Mouse (Mus musculus): ENCODE results near the gene Tmem183a. TPM values are rescaled to one million over a fixed set of nuclear protein-coding genes. Genes with fewer than 3 reads are reported as not detected.

The Tmem183a gene
- polyA plus RNA-seq, 1 experiment from 2014 or later: 126 TPM

DNA sequence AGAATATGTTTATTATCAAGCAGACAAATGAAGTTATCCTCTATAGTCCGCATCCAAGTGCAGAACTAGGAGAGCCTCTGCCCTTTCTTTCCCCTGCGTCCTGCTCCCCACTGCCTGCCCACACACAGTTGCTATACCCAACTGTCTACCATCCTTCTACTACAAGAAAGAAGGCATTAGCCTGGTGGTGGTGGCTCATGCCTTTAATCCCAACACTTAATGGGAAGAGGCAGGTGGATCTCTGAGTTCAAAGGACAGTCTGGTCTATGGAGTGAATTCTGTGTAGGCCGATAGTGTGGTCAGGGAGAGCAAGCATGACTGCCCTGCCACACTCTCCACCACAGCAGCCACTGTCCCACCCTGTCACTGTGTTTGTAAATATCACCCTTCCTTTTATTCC, 51.0 kb downstream of the Tmem183a start:
- no peak for ATAC-seq (ENCODE audit: low FRiP score, low read depth)
- Histone ChIP-seq H3K4me1 (replicated peaks) (no peaks in the 10 kb centered on the region), H3K4me2 (no peak overlapping the region), H3K9ac (no peak overlapping the region), H3K4me3 (no peak overlapping the region), H3K36me3 (peaks cover 21% of the 10 kb centered on the region; the same call in 1 of the 2 replicates), H3K27me3 (no peaks in the 10 kb centered on the region), H3K27ac (replicated peaks) (no peak overlapping the region), H3K9me3 (no peaks in the 10 kb centered on the region)
- 99% methylated on average over 3 of the region's 3 CpGs for WGBS

DNA sequence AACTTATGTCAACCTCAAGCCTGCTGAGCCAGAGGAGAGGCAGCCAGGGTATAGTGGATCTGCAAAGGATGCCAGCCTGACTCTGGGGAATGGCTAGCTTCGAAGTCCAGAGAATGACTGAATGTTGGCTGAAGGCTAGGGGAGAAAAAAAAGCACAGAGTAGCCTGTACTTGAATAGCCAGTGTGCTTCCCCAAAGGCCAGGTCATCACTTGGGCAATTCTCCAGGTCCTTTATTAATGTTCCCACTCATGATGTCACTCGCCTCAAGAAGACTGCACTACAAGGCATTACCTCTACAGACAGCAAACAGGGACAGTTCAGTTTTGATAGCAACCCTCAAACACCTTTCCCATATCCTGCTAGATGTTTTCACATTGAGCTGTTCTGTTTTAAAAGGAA, 51.5 kb downstream of the Tmem183a start:
- H3K9me3 ChIP-seq: no peaks in the 10 kb centered on the region
- H3K27ac ChIP-seq (replicated peaks): no peak overlapping the region
- WGBS: 86% methylated on average over 2 of the region's 2 CpGs
- H3K4me3 ChIP-seq: no peak overlapping the region
- ATAC-seq (ENCODE audit: low FRiP score, low read depth): no peak
- no peaks in the 10 kb centered on the region for H3K4me1 ChIP-seq (replicated peaks)
- H3K9ac ChIP-seq: no peak overlapping the region
- H3K4me2 ChIP-seq: no peak overlapping the region
- peaks cover 20% of the 10 kb centered on the region; the same call in 1 of the 2 replicates for H3K36me3 ChIP-seq
- H3K27me3 ChIP-seq: no peaks in the 10 kb centered on the region

DNA sequence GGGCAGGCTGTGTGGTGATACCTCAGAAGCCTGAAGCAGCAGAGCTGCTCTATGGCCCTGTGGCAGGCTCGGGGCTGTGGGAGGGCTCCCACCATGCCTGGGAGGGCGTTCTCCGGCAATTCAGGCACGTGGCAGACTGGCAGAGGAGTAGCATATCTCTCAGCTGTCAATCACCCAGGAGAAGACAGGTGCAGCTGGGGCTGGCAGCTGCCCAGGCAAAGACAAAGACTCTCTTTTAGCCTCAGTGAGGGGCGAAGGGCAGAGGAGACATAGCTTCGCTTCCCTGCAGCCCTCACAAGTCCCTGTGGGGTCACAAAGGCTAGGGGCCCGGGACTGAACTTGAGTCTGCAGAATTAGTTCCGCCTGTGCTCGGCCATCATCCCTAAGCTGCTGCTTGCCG, 54.4 kb downstream of the Tmem183a start:
- Histone ChIP-seq H3K27ac (replicated peaks) (no peak overlapping the region), H3K9me3 (no peaks in the 10 kb centered on the region), H3K9ac (no peak overlapping the region), H3K36me3 (peaks cover 12% of the 10 kb centered on the region; the same call in 1 of the 2 replicates), H3K4me3 (no peak overlapping the region), H3K4me1 (replicated peaks) (peaks cover 13% of the 10 kb centered on the region), H3K27me3 (no peaks in the 10 kb centered on the region), H3K4me2 (no peak overlapping the region)
- WGBS: 32% methylated on average over 10 of the region's 10 CpGs
- no peak for ATAC-seq (ENCODE audit: low FRiP score, low read depth)

DNA sequence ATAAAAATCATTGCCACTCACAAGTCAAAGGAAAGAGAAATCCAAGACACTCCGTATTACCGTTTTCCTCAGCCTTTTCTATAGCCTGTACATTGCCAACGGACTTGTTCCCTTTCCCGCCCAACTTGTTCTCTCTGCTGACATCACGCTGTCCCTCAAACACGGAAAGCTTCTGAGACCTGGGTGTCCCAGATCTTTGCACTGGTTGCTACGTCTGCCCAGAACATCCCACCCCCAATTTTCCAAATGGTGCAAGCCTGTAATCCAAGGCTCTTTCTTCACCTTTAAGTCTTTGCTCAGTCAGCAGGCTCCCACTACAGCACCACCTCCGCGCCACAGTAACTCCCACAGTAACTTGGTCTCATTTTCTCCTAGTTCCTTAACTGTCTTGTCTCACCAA, 56.8 kb downstream of the Tmem183a start:
- H3K4me3 ChIP-seq: no peak overlapping the region
- H3K27me3 ChIP-seq: peaks cover 9% of the 10 kb centered on the region
- H3K9ac ChIP-seq: no peak overlapping the region
- peaks cover 7% of the 10 kb centered on the region; the same call in 1 of the 2 replicates for H3K36me3 ChIP-seq
- WGBS: 94% methylated on average over 9 of the region's 9 CpGs
- H3K4me1 ChIP-seq (replicated peaks): peaks cover 16% of the 10 kb centered on the region
- no peak overlapping the region for H3K27ac ChIP-seq (replicated peaks)
- no peaks in the 10 kb centered on the region for H3K9me3 ChIP-seq
- no peak for ATAC-seq (ENCODE audit: low FRiP score, low read depth)
- H3K4me2 ChIP-seq: no peak overlapping the region

DNA sequence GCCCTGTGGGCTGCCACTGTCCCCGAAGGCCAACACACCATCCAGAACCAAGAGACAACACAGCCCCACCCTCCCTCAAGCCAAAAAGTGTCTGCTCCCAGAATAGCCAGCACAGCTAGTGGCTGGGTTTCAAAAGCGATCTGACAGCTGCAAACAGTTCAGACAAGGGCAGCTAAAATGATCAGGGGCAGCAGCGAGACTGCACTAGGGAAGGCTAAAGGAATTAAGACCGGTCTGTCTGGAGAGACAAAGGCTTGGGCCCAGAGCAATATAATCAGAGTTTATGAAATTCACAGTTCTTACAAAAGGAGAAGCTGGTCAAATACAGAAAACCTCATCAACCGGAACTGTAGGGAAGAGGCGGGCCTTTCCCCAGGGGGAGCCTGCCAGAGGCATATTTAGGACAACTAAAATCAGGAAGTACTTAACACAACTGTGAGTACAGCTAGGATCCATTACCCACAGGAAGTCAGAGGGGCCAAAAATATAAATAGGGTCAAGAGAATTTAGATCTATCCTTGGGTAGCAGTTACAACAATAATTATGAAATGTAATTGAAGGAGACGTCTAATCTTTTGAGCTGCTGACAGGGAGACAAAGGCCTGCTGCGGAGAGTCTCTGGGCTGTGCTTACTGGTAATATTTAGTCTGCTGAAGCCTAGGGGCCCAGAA, 59.1 kb downstream of the Tmem183a start:
- Histone ChIP-seq H3K27ac (replicated peaks) (peak overlapping the region; percentile 73), H3K4me3 (no peak overlapping the region), H3K27me3 (peaks cover 17% of the 10 kb centered on the region), H3K4me2 (no peak overlapping the region), H3K4me1 (replicated peaks) (peaks cover 25% of the 10 kb centered on the region), H3K9ac (no peak overlapping the region), H3K36me3 (peaks cover 7% of the 10 kb centered on the region; the same call in 1 of the 2 replicates), H3K9me3 (no peaks in the 10 kb centered on the region)
- WGBS: 19% methylated on average over 8 of the region's 8 CpGs
- no peak for ATAC-seq (ENCODE audit: low FRiP score, low read depth)

DNA sequence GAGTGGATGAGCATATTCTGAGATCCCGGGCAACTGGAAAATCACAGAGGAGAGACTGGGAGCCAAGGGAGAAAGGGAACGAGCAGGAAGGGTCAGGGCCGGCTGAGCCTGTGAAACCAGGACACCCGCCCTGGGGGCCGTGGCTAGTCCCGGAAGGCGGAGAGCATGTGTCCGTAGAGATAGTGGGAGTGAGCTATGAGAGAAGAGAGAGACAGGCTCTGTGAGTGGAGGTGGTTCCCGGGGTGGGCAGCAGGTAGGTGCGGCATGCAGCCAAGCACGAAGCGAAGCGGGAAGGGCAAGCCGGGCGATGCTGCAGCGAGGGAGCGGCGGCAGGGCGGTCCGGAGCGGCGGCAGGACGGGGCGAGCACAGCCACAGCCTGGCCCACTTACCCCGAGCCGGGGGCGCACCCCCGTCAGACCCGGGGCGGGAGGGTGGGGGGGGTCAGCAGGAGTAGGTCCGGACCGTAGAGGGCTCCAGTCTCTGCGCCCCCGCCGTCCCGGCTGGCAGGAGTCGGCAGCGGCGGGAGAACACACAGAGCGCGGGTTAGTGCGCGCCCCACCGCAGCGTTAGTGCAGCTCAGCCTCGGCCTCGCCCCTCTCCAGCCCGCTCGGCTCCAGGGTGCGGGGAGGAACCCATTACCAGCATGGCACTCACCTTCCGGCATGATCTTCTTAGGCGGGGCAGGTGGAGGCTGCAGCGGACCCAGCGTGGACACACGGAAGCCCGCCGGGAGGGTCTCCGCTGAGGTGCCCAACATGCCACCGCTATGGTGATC, 63.0 kb downstream of the Tmem183a start:
- Histone ChIP-seq H3K4me1 (replicated peaks) (peaks cover 25% of the 10 kb centered on the region), H3K27me3 (peaks cover 18% of the 10 kb centered on the region), H3K4me2 (peak overlapping the region; percentile 78), H3K9me3 (no peaks in the 10 kb centered on the region), H3K4me3 (peak overlapping the region; percentile 40), H3K27ac (replicated peaks) (no peak overlapping the region), H3K36me3 (no peaks in the 10 kb centered on the region), H3K9ac (peak overlapping the region; percentile 42; the same call in 1 of the 2 replicates)
- peak; percentile 54; the same call in 1 of the 2 replicates for ATAC-seq (ENCODE audit: low FRiP score, low read depth)
- WGBS: 6% methylated on average over 45 of the region's 59 CpGs

DNA sequence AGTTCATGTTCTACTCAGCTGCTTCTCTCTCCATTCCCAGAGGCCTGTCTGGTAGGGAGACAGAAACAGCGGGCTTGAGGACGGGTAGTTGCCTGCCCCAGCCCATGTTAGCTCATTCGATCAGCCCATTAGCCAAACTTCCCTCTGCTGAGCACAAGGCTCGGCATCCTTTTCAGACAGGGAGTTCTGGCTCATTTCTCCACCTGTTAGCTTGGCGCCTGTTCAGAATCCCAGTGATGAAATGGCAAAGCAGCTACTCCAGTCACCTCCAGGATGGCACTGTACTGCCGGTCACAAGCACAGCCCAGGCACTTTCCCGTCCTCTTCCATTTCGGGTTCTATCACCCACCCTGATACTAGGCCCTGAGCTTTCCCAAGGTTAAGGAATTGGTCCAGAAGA, 64.5 kb downstream of the Tmem183a start:
- 80% methylated on average over 8 of the region's 8 CpGs for WGBS
- Histone ChIP-seq H3K9ac (no peak overlapping the region), H3K4me3 (no peak overlapping the region), H3K27me3 (peaks cover 18% of the 10 kb centered on the region), H3K9me3 (no peaks in the 10 kb centered on the region), H3K27ac (replicated peaks) (no peak overlapping the region), H3K4me1 (replicated peaks) (peaks cover 15% of the 10 kb centered on the region), H3K36me3 (no peaks in the 10 kb centered on the region), H3K4me2 (no peak overlapping the region)
- ATAC-seq (ENCODE audit: low FRiP score, low read depth): no peak

Other genes starting within 250 kb of the Tmem183a start
- gene Chil1, start 179.8 kb downstream of the Tmem183a start, polyA plus RNA-seq (2015; fragmentation: Nextera tagmentation; extraction: Ambion mirVana): 1.4 and 2.4 TPM in 2 replicates
- gene Mybph, start 168.5 kb downstream of the Tmem183a start, polyA plus RNA-seq (2015; fragmentation: Nextera tagmentation; extraction: Ambion mirVana): 0.12 and 0.29 TPM in 2 replicates
- 22.5 and 26.0 TPM in 2 replicates for gene Adora1, start 126.5 kb downstream of the Tmem183a start, polyA plus RNA-seq (2015; fragmentation: Nextera tagmentation; extraction: Ambion mirVana)
- 0.45 TPM in 1 of 2 replicates, not detected in the other for gene Myog, start 72.0 kb downstream of the Tmem183a start, polyA plus RNA-seq (2015; fragmentation: Nextera tagmentation; extraction: Ambion mirVana)
- gene Ppfia4, start 29.1 kb downstream of the Tmem183a start, polyA plus RNA-seq (2015; fragmentation: Nextera tagmentation; extraction: Ambion mirVana): 26.7 and 28.7 TPM in 2 replicates
- gene 4933406M09Rik, start 24.0 kb upstream of the Tmem183a start, polyA plus RNA-seq (2015; fragmentation: Nextera tagmentation; extraction: Ambion mirVana): not detected in 2 replicates
- 14.6 and 16.5 TPM in 2 replicates for gene Cyb5r1, start 43.6 kb upstream of the Tmem183a start, polyA plus RNA-seq (2015; fragmentation: Nextera tagmentation; extraction: Ambion mirVana)
- gene Adipor1, start 53.4 kb upstream of the Tmem183a start, polyA plus RNA-seq (2015; fragmentation: Nextera tagmentation; extraction: Ambion mirVana): 83.1 and 86.8 TPM in 2 replicates
- 38.0 and 38.2 TPM in 2 replicates for gene Klhl12, start 93.6 kb upstream of the Tmem183a start, polyA plus RNA-seq (2015; fragmentation: Nextera tagmentation; extraction: Ambion mirVana)
- 72.4 and 73.1 TPM in 2 replicates for gene Rabif, start 132.7 kb upstream of the Tmem183a start, polyA plus RNA-seq (2015; fragmentation: Nextera tagmentation; extraction: Ambion mirVana)
- gene Mgat4e, start 187.7 kb upstream of the Tmem183a start, polyA plus RNA-seq (2015; fragmentation: Nextera tagmentation; extraction: Ambion mirVana): not detected in 2 replicates
- gene Kdm5b, start 198.2 kb upstream of the Tmem183a start, polyA plus RNA-seq (2015; fragmentation: Nextera tagmentation; extraction: Ambion mirVana): 67.9 and 69.6 TPM in 2 replicates